Mouse (Mus musculus) heart, embryonic 12.5 days (tissue): ENCODE data around the gene Smchd1. TPM values are rescaled to one million over a fixed set of nuclear protein-coding genes. Genes with fewer than 3 reads are reported as not detected.

Source experiments
- polyA plus RNA-seq: library from polyadenylated mRNA; unstranded; fragments of >200 nt; fragmentation: Nextera tagmentation; extraction: Ambion mirVana; gene quantifications from 2 replicates; pipeline ENCODE4 v1.2.1, GENCODE M21; 2016

Smchd1 gene
- polyA plus RNA-seq, 1 experiment from 2014 or later = 46.0 TPM

Other genes with a start within 250 kb of the Smchd1 start
- gene Emilin2, start 163.4 kb downstream of the Smchd1 start, polyA plus RNA-seq = 97.0 and 99.7 TPM in 2 replicates
- gene Gm4707, start 15.4 kb downstream of the Smchd1 start, polyA plus RNA-seq = 2.2 and 2.4 TPM in 2 replicates
- gene Ndc80, start 51.5 kb upstream of the Smchd1 start, polyA plus RNA-seq = 38.4 and 38.7 TPM in 2 replicates
- gene Spdya, start 76.7 kb upstream of the Smchd1 start, polyA plus RNA-seq = 0.38 and 0.46 TPM in 2 replicates
- 54.6 and 56.7 TPM in 2 replicates for gene Wdr43, start 140.6 kb upstream of the Smchd1 start, polyA plus RNA-seq
- gene Togaram2, start 197.9 kb upstream of the Smchd1 start, polyA plus RNA-seq = 2.7 and 2.9 TPM in 2 replicates